Mouse (Mus musculus): ENCODE measurements around the gene Cox8b. TPM values are rescaled to one million over a fixed set of nuclear protein-coding genes. Genes with fewer than 3 reads are reported as not detected.

Gene Cox8b
- total and polyA plus RNA-seq, 3 experiments = not detected

GRCm38 (mm10) chr7:140899121-140899520 lies 1.1 kb downstream of the Cox8b start:
- no peak overlapping the region for H3K4me2 ChIP-seq (ENCODE audit: insufficient read depth, low read depth, poor library complexity, severe bottlenecking)
- H3K4me3 ChIP-seq (replicated peaks in 1 of 3; ENCODE audit: low read depth in 2 of 3, low read length in 2 of 3, poor library complexity in 1 of 3) = no peak overlapping the region
- in situ Hi-C loops (cut with MboI; ENCODE audit: low pct_ligation_motif_present, low pct_unique_long_range_greater_than_20kb, low sequenced_read_pairs) (no loop called here), dilution Hi-C loops (cut with MboI; ENCODE audit: extremely low pct_ligation_motif_present, extremely low pct_unique_long_range_greater_than_20kb, low sequenced_read_pairs) (no loop called here)
- H3K27me3 ChIP-seq (replicated peaks) = no peaks in the 10 kb centered on the region
- H3K9ac ChIP-seq (ENCODE audit: insufficient read depth, low read depth) = no peak overlapping the region
- H3K9me3 ChIP-seq (replicated peaks; ENCODE audit: low read length) = no peaks in the 10 kb centered on the region
- no peaks in the 10 kb centered on the region for H3K4me1 ChIP-seq (ENCODE audit: control insufficient read depth in 1 of 2, insufficient read depth in 2 of 2)
- H3K36me3 ChIP-seq (replicated peaks in 1 of 2; ENCODE audit: control insufficient read depth in 1 of 2, insufficient read depth in 1 of 2, low read length in 1 of 2) = peaks cover 35 to 68% of the 10 kb centered on the region in 2 experiments
- no peak for DNase-seq (ENCODE audit: extremely low read depth)
- H3K27ac ChIP-seq (ENCODE audit: insufficient read depth, low read depth) = no peak overlapping the region
- no peak for TF ChIP-seq CHD2 (IDR thresholded peaks at IDR 0.05; ENCODE audit: low read length)
- no peak for TF ChIP-seq SMC3 (IDR thresholded peaks at IDR 0.05; ENCODE audit: low read depth, low read length)
- no peak for TF ChIP-seq JUN (IDR thresholded peaks at IDR 0.05; ENCODE audit: insufficient read depth, low read depth, low read length)
- TF ChIP-seq RCOR1 (conservative IDR thresholded peaks at IDR 0.05; ENCODE audit: low read depth, low read length) = no peak
- no peak for TF ChIP-seq NELFE (IDR thresholded peaks at IDR 0.05; ENCODE audit: low read depth, low read length)
- no peak for TF ChIP-seq CTCF (conservative IDR thresholded peaks at IDR 0.05 in 1 of 2, IDR thresholded peaks at IDR 0.05 in 1 of 2; ENCODE audit: low read depth in 2 of 2, low read length in 2 of 2)
- TF ChIP-seq RAD21 (IDR thresholded peaks at IDR 0.05; ENCODE audit: low read depth, low read length) = no peak
- TF ChIP-seq BHLHE40 (IDR thresholded peaks at IDR 0.05; ENCODE audit: low read depth, low read length) = no peak
- no peaks in the 10 kb centered on the region for H3K79me2 ChIP-seq (replicated peaks; ENCODE audit: control insufficient read depth, extremely low read depth, insufficient read depth, poor library complexity, severe bottlenecking)

GRCm38 (mm10) chr7:140897863-140898262 lies 2.4 kb downstream of the Cox8b start:
- no peaks in the 10 kb centered on the region for H3K79me2 ChIP-seq (replicated peaks; ENCODE audit: control insufficient read depth, extremely low read depth, insufficient read depth, poor library complexity, severe bottlenecking)
- DNase-seq (ENCODE audit: extremely low read depth) = no peak
- H3K9me3 ChIP-seq (replicated peaks; ENCODE audit: low read length) = no peaks in the 10 kb centered on the region
- H3K4me2 ChIP-seq (ENCODE audit: insufficient read depth, low read depth, poor library complexity, severe bottlenecking) = no peak overlapping the region
- dilution Hi-C loops (cut with MboI; ENCODE audit: extremely low pct_ligation_motif_present, extremely low pct_unique_long_range_greater_than_20kb, low sequenced_read_pairs) (no loop called here), in situ Hi-C loops (cut with MboI; ENCODE audit: low pct_ligation_motif_present, low pct_unique_long_range_greater_than_20kb, low sequenced_read_pairs) (no loop called here)
- H3K4me1 ChIP-seq (ENCODE audit: control insufficient read depth in 1 of 2, insufficient read depth in 2 of 2) = no peaks in the 10 kb centered on the region
- no peaks in the 10 kb centered on the region for H3K27me3 ChIP-seq (replicated peaks)
- no peak overlapping the region for H3K27ac ChIP-seq (ENCODE audit: insufficient read depth, low read depth)
- no peak overlapping the region for H3K4me3 ChIP-seq (replicated peaks in 1 of 3; ENCODE audit: low read depth in 2 of 3, low read length in 2 of 3, poor library complexity in 1 of 3)
- peaks cover 42 to 79% of the 10 kb centered on the region in 2 experiments for H3K36me3 ChIP-seq (replicated peaks in 1 of 2; ENCODE audit: control insufficient read depth in 1 of 2, insufficient read depth in 1 of 2, low read length in 1 of 2)
- no peak overlapping the region for H3K9ac ChIP-seq (ENCODE audit: insufficient read depth, low read depth)
- TF ChIP-seq TCF12 (IDR thresholded peaks at IDR 0.05; ENCODE audit: low read depth, low read length) (no peak), NRF1 (IDR thresholded peaks at IDR 0.05; ENCODE audit: low read depth, low read length) (no peak), POLR2A (IDR thresholded peaks at IDR 0.05; ENCODE audit: low read depth, low read length) (no peak), GABPA (IDR thresholded peaks at IDR 0.05; ENCODE audit: insufficient replicate concordance, low read depth, low read length) (no peak), MEF2A (IDR thresholded peaks at IDR 0.05; ENCODE audit: borderline replicate concordance, low read depth, low read length) (no peak), CHD2 (IDR thresholded peaks at IDR 0.05; ENCODE audit: low read length) (no peak), CHD1 (IDR thresholded peaks at IDR 0.05; ENCODE audit: low read depth, low read length) (no peak), IRF4 (IDR thresholded peaks at IDR 0.05; ENCODE audit: low read depth, low read length) (no peak), MXI1 (IDR thresholded peaks at IDR 0.05; ENCODE audit: low read depth, low read length) (no peak), ETS1 (conservative IDR thresholded peaks at IDR 0.05; ENCODE audit: low read depth, low read length) (no peak), MAFK (IDR thresholded peaks at IDR 0.05; ENCODE audit: insufficient replicate concordance, low read length) (no peak), JUN (IDR thresholded peaks at IDR 0.05; ENCODE audit: insufficient read depth, low read depth, low read length) (no peak), MYC (IDR thresholded peaks at IDR 0.05; ENCODE audit: low read depth, low read length) (no peak)

All from CH12.LX (cell line).